Mouse (Mus musculus) liver, postnatal 0 days (tissue): ENCODE data around the gene Hist1h1c.

ENCODE experiments used
- CTCF ChIP-seq: sonication (generic); IDR thresholded peaks from 2 replicates; pipeline ENCODE4 v1.5.1; 2016; ENCODE audit warnings: antibody characterized with exemption, low read depth
- EP300 ChIP-seq: IDR thresholded peaks from 2 replicates; pipeline ENCODE4 v1.6.1; 2016; ENCODE audit warnings: antibody characterized with exemption, low read depth, mild to moderate bottlenecking

- TF ChIP-seq CTCF: no peak
- TF ChIP-seq EP300: peak; percentile 93
Measured at GRCm38 (mm10) chr13:23760972-23761864, 22.6 kb downstream of the Hist1h1c start, which contains the start of gene Hist1h4a.
